Mouse (Mus musculus): ENCODE measurements around the gene Olfr1166. TPM values are rescaled to one million over a fixed set of nuclear protein-coding genes. Genes with fewer than 3 reads are reported as not detected.
"Not testable (repeated sequence)": the region's sequence is repeated elsewhere in the genome, so short reads cannot be mapped to it uniquely, and the experiment has no call there.

Gene Olfr1166
- total RNA-seq (2014; rRNA removed) (not detected in 2 replicates), polyA plus RNA-seq (2015; fragmentation: Nextera tagmentation; extraction: Ambion mirVana) (not detected in 2 replicates)

GRCm38 (mm10) chr2:88128172-88128571, at the start of gene Olfr1166:
TSS of gene Olfr1166 (minus strand) at chr2:88128272.
- H3K4me3 ChIP-seq (ENCODE audit: low read depth, low read length) = no peak within 1 kb of the TSS
- H3K27ac ChIP-seq (ENCODE audit: low read depth, low read length) = no peak within 1 kb of the TSS
- H3K9ac ChIP-seq = no peak within 1 kb of the TSS
- H3K27me3 ChIP-seq (ENCODE audit: insufficient read depth, low read length) = no peaks in the 10 kb centered on the region
- ATAC-seq (no peak), DNase-seq (no peak)
- H3K4me2 ChIP-seq (ENCODE audit: low read depth) = no peak within 1 kb of the TSS
- no peak for TF ChIP-seq CTCF (IDR thresholded peaks at IDR 0.05; ENCODE audit: low read depth)
- H3K9me3 ChIP-seq (ENCODE audit: low read length) = no peaks in the 10 kb centered on the region
- no peaks in the 10 kb centered on the region for H3K4me1 ChIP-seq (ENCODE audit: insufficient read depth)
- WGBS = 96% methylated on average over 1 of the region's 1 CpGs
- no peaks in the 10 kb centered on the region for H3K36me3 ChIP-seq (ENCODE audit: insufficient read depth)

- not testable (repeated sequence) for H3K4me2 ChIP-seq (ENCODE audit: low read depth); H3K27ac ChIP-seq (ENCODE audit: low read depth, low read length); H3K9me3 ChIP-seq (ENCODE audit: low read length); H3K4me3 ChIP-seq (ENCODE audit: low read depth, low read length); H3K27me3 ChIP-seq (ENCODE audit: insufficient read depth, low read length); H3K9ac ChIP-seq; H3K36me3 ChIP-seq (ENCODE audit: insufficient read depth); ATAC-seq; DNase-seq; H3K4me1 ChIP-seq (ENCODE audit: insufficient read depth)
- WGBS = 84% methylated on average over 1 of the region's 1 CpGs
Observed at GRCm38 (mm10) chr2:88155093-88155492, 27.0 kb upstream of the Olfr1166 start, which contains the start of gene Olfr1167. TSS of gene Olfr1167 (minus strand) at chr2:88155193.

- ATAC-seq (no peak), DNase-seq (no peak)
- Histone ChIP-seq H3K27me3 (ENCODE audit: insufficient read depth, low read length) (no peaks in the 10 kb centered on the region), H3K9ac (no peak within 1 kb of the TSS), H3K4me3 (ENCODE audit: low read depth, low read length) (no peak within 1 kb of the TSS), H3K36me3 (ENCODE audit: insufficient read depth) (no peaks in the 10 kb centered on the region), H3K27ac (ENCODE audit: low read depth, low read length) (no peak within 1 kb of the TSS), H3K9me3 (ENCODE audit: low read length) (no peaks in the 10 kb centered on the region), H3K4me2 (ENCODE audit: low read depth) (no peak within 1 kb of the TSS), H3K4me1 (ENCODE audit: insufficient read depth) (no peaks in the 10 kb centered on the region)
- WGBS = 70% methylated on average over 4 of the region's 4 CpGs
- no peak for TF ChIP-seq CTCF (IDR thresholded peaks at IDR 0.05; ENCODE audit: low read depth)
Observed at GRCm38 (mm10) chr2:88093866-88094265, 34.2 kb downstream of the Olfr1166 start, which contains the start of gene Olfr1164. TSS of gene Olfr1164 (minus strand) at chr2:88093966.

Other genes starting within 250 kb of the Olfr1166 start
- not detected in 2 replicates for gene Olfr1153, start 233.3 kb downstream of the Olfr1166 start, total RNA-seq (2014; rRNA removed)
- not detected in 2 replicates for gene Olfr1153, start 233.3 kb downstream of the Olfr1166 start, polyA plus RNA-seq (2015; fragmentation: Nextera tagmentation; extraction: Ambion mirVana)
- not detected in 2 replicates for gene Olfr1154, start 223.1 kb downstream of the Olfr1166 start, total RNA-seq (2014; rRNA removed)
- not detected in 2 replicates for gene Olfr1154, start 223.1 kb downstream of the Olfr1166 start, polyA plus RNA-seq (2015; fragmentation: Nextera tagmentation; extraction: Ambion mirVana)
- not detected in 2 replicates for gene Olfr1155, start 183.1 kb downstream of the Olfr1166 start, total RNA-seq (2014; rRNA removed)
- not detected in 2 replicates for gene Olfr1155, start 183.1 kb downstream of the Olfr1166 start, polyA plus RNA-seq (2015; fragmentation: Nextera tagmentation; extraction: Ambion mirVana)
- not detected in 2 replicates for gene Olfr1156, start 175.2 kb downstream of the Olfr1166 start, total RNA-seq (2014; rRNA removed)
- gene Olfr1156, start 175.2 kb downstream of the Olfr1166 start, polyA plus RNA-seq (2015; fragmentation: Nextera tagmentation; extraction: Ambion mirVana) = not detected in 2 replicates
- gene Olfr1157, start 160.0 kb downstream of the Olfr1166 start, total RNA-seq (2014; rRNA removed) = not detected in 2 replicates
- gene Olfr1157, start 160.0 kb downstream of the Olfr1166 start, polyA plus RNA-seq (2015; fragmentation: Nextera tagmentation; extraction: Ambion mirVana) = not detected in 2 replicates
- gene Olfr74, start 153.6 kb downstream of the Olfr1166 start, total RNA-seq (2014; rRNA removed) = not detected in 2 replicates
- not detected in 2 replicates for gene Olfr74, start 153.6 kb downstream of the Olfr1166 start, polyA plus RNA-seq (2015; fragmentation: Nextera tagmentation; extraction: Ambion mirVana)
- gene Olfr1158, start 138.2 kb downstream of the Olfr1166 start, total RNA-seq (2014; rRNA removed) = not detected in 2 replicates
- not detected in 2 replicates for gene Olfr1158, start 138.2 kb downstream of the Olfr1166 start, polyA plus RNA-seq (2015; fragmentation: Nextera tagmentation; extraction: Ambion mirVana)
- not detected in 2 replicates for gene Olfr1160, start 120.0 kb downstream of the Olfr1166 start, total RNA-seq (2014; rRNA removed)
- not detected in 2 replicates for gene Olfr1160, start 120.0 kb downstream of the Olfr1166 start, polyA plus RNA-seq (2015; fragmentation: Nextera tagmentation; extraction: Ambion mirVana)
- not detected in 2 replicates for gene Olfr1161, start 105.5 kb downstream of the Olfr1166 start, total RNA-seq (2014; rRNA removed)
- gene Olfr1161, start 105.5 kb downstream of the Olfr1166 start, polyA plus RNA-seq (2015; fragmentation: Nextera tagmentation; extraction: Ambion mirVana) = not detected in 2 replicates
- gene Olfr73, start 90.6 kb downstream of the Olfr1166 start, total RNA-seq (2014; rRNA removed) = 0.15 TPM in 1 of 2 replicates, not detected in the other
- gene Olfr73, start 90.6 kb downstream of the Olfr1166 start, polyA plus RNA-seq (2015; fragmentation: Nextera tagmentation; extraction: Ambion mirVana) = not detected in 2 replicates
- not detected in 2 replicates for gene Olfr1162, start 77.1 kb downstream of the Olfr1166 start, total RNA-seq (2014; rRNA removed)
- gene Olfr1162, start 77.1 kb downstream of the Olfr1166 start, polyA plus RNA-seq (2015; fragmentation: Nextera tagmentation; extraction: Ambion mirVana) = not detected in 2 replicates
- gene Olfr1163, start 56.4 kb downstream of the Olfr1166 start, total RNA-seq (2014; rRNA removed) = not detected in 2 replicates
- gene Olfr1163, start 56.4 kb downstream of the Olfr1166 start, polyA plus RNA-seq (2015; fragmentation: Nextera tagmentation; extraction: Ambion mirVana) = not detected in 2 replicates
- gene Olfr1164, start 34.3 kb downstream of the Olfr1166 start, total RNA-seq (2014; rRNA removed) = not detected in 2 replicates
- not detected in 2 replicates for gene Olfr1164, start 34.3 kb downstream of the Olfr1166 start, polyA plus RNA-seq (2015; fragmentation: Nextera tagmentation; extraction: Ambion mirVana)
- gene Olfr1167, start 26.9 kb upstream of the Olfr1166 start, total RNA-seq (2014; rRNA removed) = not detected in 2 replicates
- gene Olfr1167, start 26.9 kb upstream of the Olfr1166 start, polyA plus RNA-seq (2015; fragmentation: Nextera tagmentation; extraction: Ambion mirVana) = not detected in 2 replicates
- gene Olfr1168, start 53.6 kb upstream of the Olfr1166 start, total RNA-seq (2014; rRNA removed) = not detected in 2 replicates
- not detected in 2 replicates for gene Olfr1168, start 53.6 kb upstream of the Olfr1166 start, polyA plus RNA-seq (2015; fragmentation: Nextera tagmentation; extraction: Ambion mirVana)
- gene Olfr1170, start 100.1 kb upstream of the Olfr1166 start, total RNA-seq (2014; rRNA removed) = not detected in 2 replicates
- gene Olfr1170, start 100.1 kb upstream of the Olfr1166 start, polyA plus RNA-seq (2015; fragmentation: Nextera tagmentation; extraction: Ambion mirVana) = not detected in 2 replicates
- gene Olfr1173, start 151.6 kb upstream of the Olfr1166 start, total RNA-seq (2014; rRNA removed) = not detected in 2 replicates
- not detected in 2 replicates for gene Olfr1173, start 151.6 kb upstream of the Olfr1166 start, polyA plus RNA-seq (2015; fragmentation: Nextera tagmentation; extraction: Ambion mirVana)
- not detected in 2 replicates for gene Olfr1174-ps, start 186.9 kb upstream of the Olfr1166 start, total RNA-seq (2014; rRNA removed)
- not detected in 2 replicates for gene Olfr1174-ps, start 186.9 kb upstream of the Olfr1166 start, polyA plus RNA-seq (2015; fragmentation: Nextera tagmentation; extraction: Ambion mirVana)
- not detected in 2 replicates for gene Olfr1175-ps, start 198.9 kb upstream of the Olfr1166 start, total RNA-seq (2014; rRNA removed)
- gene Olfr1175-ps, start 198.9 kb upstream of the Olfr1166 start, polyA plus RNA-seq (2015; fragmentation: Nextera tagmentation; extraction: Ambion mirVana) = not detected in 2 replicates
- not detected in 2 replicates for gene Olfr1176, start 208.4 kb upstream of the Olfr1166 start, total RNA-seq (2014; rRNA removed)
- not detected in 2 replicates for gene Olfr1176, start 208.4 kb upstream of the Olfr1166 start, polyA plus RNA-seq (2015; fragmentation: Nextera tagmentation; extraction: Ambion mirVana)
- not detected in 2 replicates for gene Olfr1177-ps, start 218.2 kb upstream of the Olfr1166 start, total RNA-seq (2014; rRNA removed)
- not detected in 2 replicates for gene Olfr1177-ps, start 218.2 kb upstream of the Olfr1166 start, polyA plus RNA-seq (2015; fragmentation: Nextera tagmentation; extraction: Ambion mirVana)